Mouse (Mus musculus) heart, adult 10 weeks (tissue): ENCODE data around the gene Zkscan4. TPM values are rescaled to one million over a fixed set of nuclear protein-coding genes. Genes with fewer than 3 reads are reported as not detected.

Source experiments
- polyA plus RNA-seq: library from polyadenylated mRNA; stranded (reverse); fragments of 350-450 nt; fragmentation: Illumina TruSeq; extraction: RNeasy Lipid Tissue Mini Kit (QIAGEN cat#74804); gene quantifications from one replicate; pipeline ENCODE4 v1.2.3, GENCODE M21; 2014; ENCODE audit warnings: low read depth, low replicate concordance

Gene Zkscan4
- 1.6 TPM for polyA plus RNA-seq

DNA sequence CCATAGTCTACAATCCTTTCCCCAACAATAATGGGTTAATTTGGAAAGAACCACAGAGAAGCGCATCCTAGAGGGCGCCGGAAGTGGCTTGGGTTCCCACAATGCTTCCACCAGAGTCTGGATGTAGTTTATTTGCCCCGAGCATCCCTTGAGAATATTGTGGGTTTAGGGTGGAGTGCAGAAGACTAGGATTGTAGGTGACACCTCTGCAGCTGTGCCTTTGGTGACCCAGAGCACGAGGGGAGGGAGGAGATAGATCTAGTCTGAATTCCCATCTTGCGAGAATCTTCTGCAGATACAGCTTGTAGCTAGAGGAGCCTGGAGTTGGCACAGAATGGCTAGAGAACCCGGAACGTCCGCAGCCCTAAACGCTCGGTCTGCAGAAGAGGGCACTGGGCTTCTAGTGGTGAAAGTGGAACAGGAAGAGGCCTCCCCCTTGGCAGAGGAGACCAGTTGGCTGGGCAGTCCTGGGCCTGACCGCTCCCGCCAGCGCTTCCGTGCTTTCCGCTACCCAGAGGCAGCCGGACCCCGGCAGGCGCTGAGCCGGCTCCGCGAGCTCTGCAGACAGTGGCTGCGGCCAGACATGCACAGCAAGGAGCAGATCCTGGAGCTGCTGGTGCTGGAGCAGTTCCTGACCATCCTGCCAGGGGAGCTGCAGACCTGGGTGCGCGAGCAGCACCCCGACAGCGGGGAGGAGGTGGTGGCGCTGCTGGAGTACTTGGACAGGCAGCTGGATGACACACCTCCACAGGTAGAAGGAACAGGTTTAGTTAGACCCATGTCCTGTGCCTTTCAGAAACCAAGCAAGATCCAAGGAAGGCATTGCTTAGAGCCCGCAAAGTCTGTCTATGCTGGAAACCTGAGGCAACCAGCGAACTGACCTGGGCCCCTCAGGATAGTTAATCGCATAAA, at the start of gene Zkscan4, which contains the start of gene Gm10065:
Zkscan4 (plus strand) TSS at position 149 of the 912 bp plus-strand sequence.
Gm10065 (minus strand) TSS at position 683 of the 912 bp plus-strand sequence.

DNA sequence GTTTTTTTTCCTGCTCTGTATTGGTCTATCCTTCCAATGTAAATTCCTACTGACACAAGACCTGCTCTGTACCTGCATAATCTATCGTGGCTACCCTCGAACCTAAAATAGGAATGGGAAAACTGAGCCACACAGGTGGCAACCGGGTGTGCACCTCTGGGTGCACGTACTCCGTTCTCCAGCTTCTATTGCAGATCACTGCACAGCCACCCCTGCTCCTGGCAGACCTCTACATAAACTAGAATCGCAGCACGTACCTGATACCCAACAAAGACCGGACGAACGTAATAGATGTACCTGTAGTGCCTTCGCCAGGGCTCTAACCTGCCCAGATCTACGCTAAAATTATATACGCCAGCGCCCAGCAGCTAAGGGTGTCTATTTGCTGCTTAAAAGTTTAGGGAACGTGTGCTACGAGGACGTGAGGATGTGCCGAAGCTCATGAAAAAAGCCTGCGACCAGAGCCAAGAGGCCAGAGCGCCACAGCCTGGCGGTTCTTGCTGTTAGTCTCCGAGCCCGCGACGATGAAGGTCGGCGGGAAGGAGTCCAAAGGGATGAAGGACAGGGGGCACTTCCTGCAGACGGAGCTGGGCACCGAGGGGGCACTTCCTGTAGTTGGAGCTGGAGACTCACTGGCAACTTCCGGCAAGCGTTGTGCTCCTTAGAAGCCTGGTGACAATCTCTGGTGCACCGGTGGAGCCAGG, 38.1 kb upstream of the Zkscan4 start, which contains the start of gene Pgbd1:
Pgbd1 (minus strand) TSS at position 556 of the 704 bp plus-strand sequence.

DNA sequence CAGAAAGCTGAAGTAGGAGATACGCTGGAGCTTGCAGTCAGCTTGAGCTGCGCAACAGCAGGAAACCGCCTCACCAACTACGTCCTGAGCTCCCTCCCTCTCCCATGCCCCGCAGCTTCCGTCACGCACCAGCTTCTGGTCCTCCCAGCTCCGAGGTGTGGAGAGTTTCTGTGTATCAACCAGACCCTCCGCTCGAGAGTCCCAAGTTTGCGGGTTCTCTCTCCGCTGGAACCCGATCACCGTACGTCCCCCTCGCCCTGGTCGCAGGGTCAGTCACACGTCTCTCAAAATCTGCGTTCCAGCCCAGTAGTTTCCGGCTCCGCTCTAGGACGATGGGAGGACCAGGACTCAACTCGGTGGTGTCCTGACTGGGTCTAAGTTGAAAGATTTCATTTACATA, 25.3 kb upstream of the Zkscan4 start, which contains the start of gene Zscan26:
Zscan26 (minus strand) TSS at position 282 of the 400 bp plus-strand sequence.

DNA sequence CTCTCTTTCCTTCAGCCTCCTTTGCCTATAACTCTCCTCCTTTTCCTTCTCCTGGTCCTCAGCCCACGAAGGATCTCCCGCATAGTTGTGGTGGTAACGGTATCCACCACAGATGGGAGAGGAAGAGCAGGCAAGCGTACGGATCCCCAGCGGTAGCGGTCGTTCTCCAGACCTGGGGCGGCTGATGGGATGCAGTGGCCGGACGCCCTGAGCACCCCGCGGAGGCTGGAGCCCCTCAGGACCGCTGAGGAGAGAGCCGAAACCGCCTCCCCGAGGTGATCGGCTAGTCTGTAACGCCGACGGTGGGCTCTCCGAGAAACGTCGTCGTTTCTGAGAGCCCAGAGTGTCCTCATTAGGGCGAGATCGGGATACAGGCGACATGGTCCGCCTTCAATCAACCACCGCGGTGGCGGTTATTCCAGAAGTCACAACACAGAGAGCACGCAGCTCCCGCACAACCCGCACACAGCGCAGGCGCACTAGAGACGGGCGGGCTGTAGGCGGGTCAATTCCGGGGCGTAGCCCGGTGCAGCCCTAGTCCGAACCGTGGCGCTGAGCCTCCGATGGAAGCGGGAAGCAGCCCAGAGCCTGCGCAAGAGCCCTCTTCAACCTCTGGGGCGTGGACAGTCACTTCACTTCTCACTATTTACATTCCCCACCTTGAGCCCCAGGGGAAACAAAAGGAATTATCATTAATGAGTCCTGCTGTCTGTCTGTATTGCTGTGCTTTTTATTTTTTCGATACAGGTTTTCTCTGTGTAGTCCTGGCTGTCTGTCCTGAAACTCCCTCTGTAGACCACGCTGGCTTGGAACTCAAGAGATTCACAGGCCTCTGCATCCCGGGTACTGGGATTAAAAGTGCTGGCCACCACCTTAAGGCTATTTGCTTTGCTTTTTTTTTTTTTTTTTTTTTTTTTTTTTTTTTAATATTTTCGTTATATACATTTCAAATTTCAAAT, 10.4 kb upstream of the Zkscan4 start, which contains the start of gene Nkapl:
Nkapl (minus strand) TSS at position 449 of the 959 bp plus-strand sequence.

DNA sequence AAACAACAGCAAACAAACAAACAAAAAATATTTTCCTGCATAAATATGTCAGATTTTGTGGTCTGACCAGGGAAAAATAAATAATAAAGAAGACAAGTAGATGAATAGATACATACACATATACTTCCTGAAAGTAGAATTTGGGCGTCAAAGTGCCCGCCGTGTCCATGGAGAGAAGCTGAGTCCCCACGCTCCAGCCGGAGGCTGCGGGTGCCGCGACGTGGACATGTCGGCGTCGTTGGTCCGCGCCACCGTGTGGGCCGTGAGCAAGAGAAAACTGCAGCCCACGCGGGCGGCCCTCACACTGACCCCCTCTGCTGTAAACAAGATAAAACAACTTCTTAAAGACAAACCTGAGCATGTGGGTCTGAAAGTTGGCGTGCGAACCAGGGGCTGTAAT, 16.4 kb downstream of the Zkscan4 start, which contains the start of gene AK157302:
AK157302 (plus strand) TSS at position 144 of the 400 bp plus-strand sequence.

DNA sequence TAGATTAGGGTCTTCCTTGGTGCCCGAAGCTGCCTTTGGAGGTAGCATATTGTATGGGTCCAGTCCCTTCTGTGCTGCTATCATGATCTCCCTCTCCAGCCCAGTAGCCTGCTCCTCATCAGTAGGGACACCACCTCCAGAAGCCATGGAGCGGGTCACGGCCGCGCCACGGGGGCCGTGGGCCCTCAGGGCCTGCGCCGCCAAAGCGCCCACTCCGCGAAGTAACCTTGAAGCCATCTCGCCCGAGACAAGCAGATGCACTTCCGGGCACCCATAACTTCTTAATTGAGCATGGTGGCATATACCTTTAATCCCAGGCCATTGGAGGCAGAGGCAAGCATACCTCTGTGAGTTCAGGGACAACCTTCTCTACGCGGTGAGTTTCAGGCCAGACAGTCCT, 22.5 kb downstream of the Zkscan4 start, which contains the start of gene Gm11273:
Gm11273 (minus strand) TSS at position 237 of the 400 bp plus-strand sequence.

DNA sequence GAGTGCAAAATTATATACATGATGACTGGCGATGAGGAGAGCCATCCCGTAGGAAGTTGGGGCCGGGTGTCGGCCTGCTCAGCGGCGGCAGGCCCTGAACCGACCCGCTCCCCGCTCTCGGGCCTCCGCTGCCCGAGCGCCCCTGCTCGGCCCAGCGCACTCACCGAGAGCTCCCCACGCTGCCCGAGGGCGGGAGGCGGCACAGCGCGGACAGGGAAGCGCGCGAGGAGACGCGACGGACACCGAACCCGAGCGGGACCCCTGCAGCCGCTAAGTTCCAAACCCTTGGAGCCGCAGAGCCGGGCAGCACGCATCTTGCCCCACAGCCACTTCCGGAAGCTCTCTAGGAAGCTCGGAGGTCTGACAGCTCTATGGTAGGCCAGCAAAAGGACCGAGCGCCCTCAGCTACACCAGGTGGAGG, 52.1 kb downstream of the Zkscan4 start, which contains the start of gene Zkscan8:
Zkscan8 (minus strand) TSS at position 340 of the 421 bp plus-strand sequence.

Other genes with a start within 250 kb of the Zkscan4 start
- not detected for gene Gpx5, start 186.2 kb upstream of the Zkscan4 start, polyA plus RNA-seq
- not detected for gene Gpx6, start 166.8 kb upstream of the Zkscan4 start, polyA plus RNA-seq
- not detected for gene Olfr1367, start 132.0 kb upstream of the Zkscan4 start, polyA plus RNA-seq
- gene Zscan12, start 116.1 kb upstream of the Zkscan4 start, polyA plus RNA-seq = 6.9 TPM
- 57.5 TPM for gene Zkscan3, start 76.2 kb upstream of the Zkscan4 start, polyA plus RNA-seq
- gene Pgbd1, start 37.8 kb upstream of the Zkscan4 start, polyA plus RNA-seq = 1.8 TPM
- gene Zscan26, start 25.2 kb upstream of the Zkscan4 start, polyA plus RNA-seq = 39.4 TPM
- gene Nkapl, start 10.4 kb upstream of the Zkscan4 start, polyA plus RNA-seq = 1.0 TPM
- gene Gm10065, start 534 bp downstream of the Zkscan4 start, polyA plus RNA-seq = not detected
- gene AK157302, start 16.3 kb downstream of the Zkscan4 start, polyA plus RNA-seq = 2.7 TPM
- 28.7 TPM for gene Gm11273, start 22.5 kb downstream of the Zkscan4 start, polyA plus RNA-seq
- 6.1 TPM for gene Zkscan8, start 52.2 kb downstream of the Zkscan4 start, polyA plus RNA-seq
- not detected for gene Olfr1366, start 63.9 kb downstream of the Zkscan4 start, polyA plus RNA-seq
- not detected for gene Olfr1535, start 81.0 kb downstream of the Zkscan4 start, polyA plus RNA-seq
- not detected for gene Olfr1364, start 102.9 kb downstream of the Zkscan4 start, polyA plus RNA-seq
- not detected for gene Olfr1362, start 135.1 kb downstream of the Zkscan4 start, polyA plus RNA-seq
- gene Olfr11, start 163.6 kb downstream of the Zkscan4 start, polyA plus RNA-seq = not detected
- gene Olfr1361, start 184.5 kb downstream of the Zkscan4 start, polyA plus RNA-seq = not detected
- not detected for gene Olfr1360, start 198.5 kb downstream of the Zkscan4 start, polyA plus RNA-seq
- not detected for gene Olfr1359, start 219.2 kb downstream of the Zkscan4 start, polyA plus RNA-seq
- not detected for gene Hist1h2bl, start 237.2 kb downstream of the Zkscan4 start, polyA plus RNA-seq
- gene Hist1h2ai, start 237.5 kb downstream of the Zkscan4 start, polyA plus RNA-seq = not detected
- not detected for gene Hist1h3h, start 238.8 kb downstream of the Zkscan4 start, polyA plus RNA-seq
- gene Hist1h2bm, start 243.1 kb downstream of the Zkscan4 start, polyA plus RNA-seq = not detected